Mouse (Mus musculus) midbrain, embryonic 16.5 days (tissue): Measurements from ENCODE around the gene Sik1. TPM values are rescaled to one million over a fixed set of nuclear protein-coding genes. Genes with fewer than 3 reads are reported as not detected.

Experiments used
- ATAC-seq: fragments of 200-750 bp; cut with Nextera tagmentation; 2 replicates; pipeline ENCODE4 v1.8.0; 2017; ENCODE audit warnings: moderate TSS enrichment
- H3K27ac ChIP-seq: fragments of 300-500 bp; sonication (generic); 2 replicates; pipeline ENCODE4 v1.5.1; 2014; ENCODE audit warnings: mild to moderate bottlenecking, low read length, mixed read lengths
- H3K27me3 ChIP-seq: fragments of 300-500 bp; sonication (generic); 2 replicates; pipeline ENCODE4 v1.6.1; 2014; ENCODE audit warnings: low read depth, low read length, mixed read lengths; ENCODE audit not compliant: control insufficient read depth, insufficient read depth
- H3K36me3 ChIP-seq: fragments of 300-500 bp; sonication (generic); 2 replicates; pipeline ENCODE4 v1.6.1; 2014; ENCODE audit warnings: mild to moderate bottlenecking, low read length, moderate library complexity, mixed read lengths; ENCODE audit not compliant: control insufficient read depth, insufficient read depth
- H3K4me1 ChIP-seq: fragments of 300-500 bp; sonication (generic); 2 replicates; pipeline ENCODE4 v1.6.1; 2014; ENCODE audit warnings: mild to moderate bottlenecking, low read length, mixed read lengths; ENCODE audit not compliant: control insufficient read depth, insufficient read depth
- H3K4me2 ChIP-seq: fragments of 300-500 bp; sonication (generic); 2 replicates; pipeline ENCODE4 v1.6.1; 2014; ENCODE audit warnings: mild to moderate bottlenecking, low read length, mixed read lengths
- H3K4me3 ChIP-seq: fragments of 300-500 bp; sonication (generic); 2 replicates; pipeline ENCODE4 v1.5.1; 2014; ENCODE audit warnings: low read depth, mild to moderate bottlenecking, low read length, moderate library complexity, mixed read lengths
- H3K9ac ChIP-seq: fragments of 300-500 bp; sonication (generic); 2 replicates; pipeline ENCODE4 v1.6.1; 2014; ENCODE audit warnings: low read depth, low read length, mixed read lengths
- H3K9me3 ChIP-seq: fragments of 300-500 bp; sonication (generic); replicated peaks from 2 replicates; pipeline ENCODE4 v1.6.1; 2014; ENCODE audit warnings: mild to moderate bottlenecking, low read length, mixed read lengths; ENCODE audit not compliant: control insufficient read depth, poor library complexity, severe bottlenecking
- WGBS: fragments of 180-500 bp; shearing (Covaris S2); extraction: QIAGEN DNeasy Blood & Tissue Kit; methylation state at CpG from one replicate; pipeline ENCODE4 v1.1.7; 2014; 5-methylcytosine and 5-hydroxymethylcytosine counted together
- polyA plus RNA-seq: library from polyadenylated mRNA; unstranded; fragments of >200 nt; fragmentation: Nextera tagmentation; extraction: Ambion mirVana; gene quantifications from 2 replicates; pipeline ENCODE4 v1.2.1, GENCODE M21; 2015

Sik1 gene
- polyA plus RNA-seq, 1 experiment from 2014 or later = 16.7 TPM

DNA sequence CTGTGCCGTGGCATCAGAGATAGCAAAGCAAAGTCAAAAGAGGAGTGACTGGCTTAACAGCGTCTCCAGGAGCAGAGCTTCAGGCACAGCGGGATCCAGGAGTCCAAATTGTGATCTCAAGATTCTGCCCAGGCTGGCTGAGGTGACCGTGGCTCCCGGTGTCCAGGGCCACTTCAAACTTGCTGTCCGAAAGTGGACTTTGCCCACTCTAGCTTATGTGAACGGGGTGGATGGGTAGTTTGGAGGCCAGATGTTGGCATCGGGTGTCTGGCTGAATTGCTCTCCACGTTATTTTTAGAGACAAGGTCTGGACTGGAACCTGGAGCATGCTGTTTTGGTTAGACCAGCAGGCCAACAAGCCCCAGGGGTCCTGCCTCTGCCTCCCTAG lies 23.0 kb downstream of the Sik1 start:
- no peak for ATAC-seq
- WGBS = 93% methylated on average over 9 of the region's 9 CpGs

GRCm38 (mm10) chr17:31831866-31832576 lies 23.6 kb downstream of the Sik1 start:
- no peak overlapping the region for H3K27ac ChIP-seq
- no peak overlapping the region for H3K4me2 ChIP-seq
- no peaks in the 10 kb centered on the region for H3K36me3 ChIP-seq
- H3K9me3 ChIP-seq = no peaks in the 10 kb centered on the region
- no peak for ATAC-seq
- 88% methylated on average over 14 of the region's 14 CpGs for WGBS
- no peaks in the 10 kb centered on the region for H3K4me1 ChIP-seq
- H3K9ac ChIP-seq = no peak overlapping the region
- no peaks in the 10 kb centered on the region for H3K27me3 ChIP-seq
- H3K4me3 ChIP-seq = no peak overlapping the region

More for the DNA sequence above, 23.0 kb downstream of the Sik1 start:
- no peaks in the 10 kb centered on the region for H3K27me3 ChIP-seq
- H3K9me3 ChIP-seq = no peaks in the 10 kb centered on the region
- H3K9ac ChIP-seq = no peak overlapping the region
- no peak overlapping the region for H3K4me3 ChIP-seq
- no peak overlapping the region for H3K4me2 ChIP-seq
- no peaks in the 10 kb centered on the region for H3K4me1 ChIP-seq
- H3K27ac ChIP-seq = no peak overlapping the region
- H3K36me3 ChIP-seq = no peaks in the 10 kb centered on the region

GRCm38 (mm10) chr17:31831097-31831865 lies 24.3 kb downstream of the Sik1 start:
- H3K9me3 ChIP-seq = no peaks in the 10 kb centered on the region
- H3K27me3 ChIP-seq = no peaks in the 10 kb centered on the region
- no peaks in the 10 kb centered on the region for H3K4me1 ChIP-seq
- no peak overlapping the region for H3K27ac ChIP-seq
- no peak for ATAC-seq
- H3K9ac ChIP-seq = no peak overlapping the region
- H3K36me3 ChIP-seq = no peaks in the 10 kb centered on the region
- H3K4me3 ChIP-seq = no peak overlapping the region
- H3K4me2 ChIP-seq = no peak overlapping the region
- 86% methylated on average over 6 of the region's 6 CpGs for WGBS

DNA sequence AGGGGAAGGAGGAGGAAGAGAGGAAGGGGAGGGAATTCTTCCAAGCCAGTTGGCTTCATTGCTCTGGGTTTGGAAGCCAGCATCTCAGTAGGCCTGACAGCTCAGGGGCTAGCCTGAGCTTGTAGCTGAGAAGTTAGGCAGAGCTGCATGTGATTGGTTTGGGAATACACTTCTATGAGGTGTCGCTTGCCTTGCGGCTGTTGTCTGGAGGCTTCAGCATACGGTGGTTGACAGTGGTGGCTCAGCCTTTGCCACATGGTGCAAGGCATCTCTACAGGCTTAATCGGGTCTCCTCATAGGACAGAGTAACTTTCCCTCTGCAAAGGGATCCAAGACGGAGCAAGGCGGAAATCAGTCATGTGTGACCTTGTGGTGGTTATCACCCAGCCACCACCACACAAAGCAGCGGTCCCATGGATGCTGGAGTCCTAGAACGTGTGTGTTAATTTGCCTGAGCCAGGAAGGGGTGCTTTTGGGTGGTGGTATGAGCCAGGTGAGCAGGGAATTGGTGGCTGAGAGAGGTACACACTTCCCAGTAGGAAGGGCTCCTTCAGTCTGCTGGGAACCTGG lies 25.0 kb downstream of the Sik1 start:
- Histone ChIP-seq H3K9me3 (no peaks in the 10 kb centered on the region), H3K27me3 (no peaks in the 10 kb centered on the region), H3K4me1 (no peaks in the 10 kb centered on the region), H3K36me3 (no peaks in the 10 kb centered on the region), H3K4me3 (no peak overlapping the region), H3K9ac (no peak overlapping the region), H3K4me2 (no peak overlapping the region), H3K27ac (no peak overlapping the region)
- no peak for ATAC-seq
- 90% methylated on average over 8 of the region's 8 CpGs for WGBS

GRCm38 (mm10) chr17:31828916-31829315 lies 26.7 kb downstream of the Sik1 start:
- no peaks in the 10 kb centered on the region for H3K9me3 ChIP-seq
- no peak overlapping the region for H3K4me3 ChIP-seq
- WGBS = 96% methylated on average over 5 of the region's 5 CpGs
- no peaks in the 10 kb centered on the region for H3K36me3 ChIP-seq
- H3K27me3 ChIP-seq = no peaks in the 10 kb centered on the region
- H3K4me2 ChIP-seq = no peak overlapping the region
- ATAC-seq = no peak
- H3K27ac ChIP-seq = no peak overlapping the region
- H3K9ac ChIP-seq = no peak overlapping the region
- no peaks in the 10 kb centered on the region for H3K4me1 ChIP-seq

DNA sequence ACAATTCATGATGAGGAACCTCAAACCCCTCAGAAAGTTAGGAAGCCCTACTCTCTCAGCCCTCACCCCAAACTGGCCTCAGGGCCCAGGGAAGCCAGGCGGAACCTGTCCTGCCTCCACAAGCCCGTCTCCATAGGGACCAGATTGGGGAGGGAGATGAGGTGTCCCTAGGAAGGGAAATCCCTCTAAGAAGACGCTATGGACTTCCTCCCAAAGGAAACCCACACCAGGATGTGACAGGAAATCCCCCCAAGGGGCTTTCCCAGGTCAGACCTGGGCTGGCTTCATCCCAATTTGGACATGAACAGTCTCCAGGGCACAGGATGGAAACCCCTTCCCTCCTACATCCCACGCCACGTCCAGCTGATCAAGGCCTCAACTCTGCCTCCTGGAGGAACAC lies 27.5 kb downstream of the Sik1 start:
- H3K27ac ChIP-seq = no peak overlapping the region
- H3K4me1 ChIP-seq = no peaks in the 10 kb centered on the region
- no peak overlapping the region for H3K4me3 ChIP-seq
- H3K36me3 ChIP-seq = no peaks in the 10 kb centered on the region
- no peaks in the 10 kb centered on the region for H3K27me3 ChIP-seq
- no peak overlapping the region for H3K9ac ChIP-seq
- 71% methylated on average over 5 of the region's 5 CpGs for WGBS
- no peak overlapping the region for H3K4me2 ChIP-seq
- H3K9me3 ChIP-seq = no peaks in the 10 kb centered on the region
- no peak for ATAC-seq

GRCm38 (mm10) chr17:31827206-31827605 lies 28.4 kb downstream of the Sik1 start:
- H3K4me2 ChIP-seq = no peak overlapping the region
- no peaks in the 10 kb centered on the region for H3K27me3 ChIP-seq
- H3K4me1 ChIP-seq = no peaks in the 10 kb centered on the region
- no peak overlapping the region for H3K27ac ChIP-seq
- H3K9ac ChIP-seq = no peak overlapping the region
- peak; percentile 42; the same call in 1 of the 2 replicates for ATAC-seq
- no peak overlapping the region for H3K4me3 ChIP-seq
- WGBS = 62% methylated on average over 5 of the region's 5 CpGs
- H3K36me3 ChIP-seq = no peaks in the 10 kb centered on the region
- no peaks in the 10 kb centered on the region for H3K9me3 ChIP-seq

DNA sequence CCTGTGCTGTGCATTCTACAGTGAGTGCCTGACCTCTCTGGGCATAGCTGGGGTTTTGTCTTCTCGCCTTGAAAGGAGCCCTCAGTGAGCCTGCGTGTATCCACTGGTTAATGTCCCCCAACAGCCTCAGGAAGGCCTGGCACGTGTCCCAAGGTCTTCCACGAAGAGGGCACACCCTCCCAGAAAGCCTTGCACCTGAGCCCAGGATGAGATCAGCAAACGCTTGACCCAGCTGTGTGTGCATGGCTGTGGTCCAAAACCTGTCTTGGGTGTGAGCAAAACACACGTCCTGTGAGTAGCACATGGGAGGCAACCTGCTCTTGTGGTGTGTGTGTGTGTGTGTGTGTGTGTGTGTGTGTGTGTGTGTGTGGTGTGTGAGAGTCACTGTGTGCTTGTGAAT lies 28.9 kb downstream of the Sik1 start:
- WGBS = 50% methylated on average over 6 of the region's 6 CpGs
- Histone ChIP-seq H3K4me3 (no peak overlapping the region), H3K9me3 (no peaks in the 10 kb centered on the region), H3K4me1 (no peaks in the 10 kb centered on the region), H3K27ac (no peak overlapping the region), H3K27me3 (no peaks in the 10 kb centered on the region), H3K36me3 (no peaks in the 10 kb centered on the region), H3K4me2 (no peak overlapping the region), H3K9ac (no peak overlapping the region)
- ATAC-seq = no peak

GRCm38 (mm10) chr17:31825678-31826077 lies 29.9 kb downstream of the Sik1 start:
- Histone ChIP-seq H3K4me3 (no peak overlapping the region), H3K4me2 (no peak overlapping the region), H3K9me3 (no peaks in the 10 kb centered on the region), H3K4me1 (no peaks in the 10 kb centered on the region), H3K27ac (no peak overlapping the region), H3K9ac (no peak overlapping the region), H3K36me3 (no peaks in the 10 kb centered on the region), H3K27me3 (no peaks in the 10 kb centered on the region)
- no peak for ATAC-seq
- 88% methylated on average over 9 of the region's 9 CpGs for WGBS
